Comparison of ENCODE assay signal across 13 mouse cellular contexts in genomic region chr6:22421551-22421950, GRCm38 (mm10).
"Had no signal": no experiment of that assay in that cellular context is flagged by ENCODE, and none has a peak within 500 bp of the region (broad histone marks: within the 10 kb centered on the region; RNA-seq: fewer than 3 reads in every experiment).

No protein-coding gene starts in this region.

- DNase-seq: gastrocnemius, postnatal 14 days; gastrocnemius, postnatal 36 days; heart, adult 11 months; heart, adult 2 months; heart, postnatal 14 days; heart, postnatal 4 days; kidney, adult 18-20 months; kidney, adult 8-10 months; kidney, postnatal 14 days; kidney, postnatal 36 days; layer of hippocampus, adult 9-11 months; layer of hippocampus, postnatal 36 days; left cerebral cortex, postnatal 4 days had no signal
